Mouse (Mus musculus): ENCODE measurements around the gene Cstf3. TPM values are rescaled to one million over a fixed set of nuclear protein-coding genes. Genes with fewer than 3 reads are reported as not detected.

The Cstf3 gene
- polyA plus RNA-seq, 1 experiment from 2014 or later = 49.1 TPM

- Histone ChIP-seq H3K4me1 (ENCODE audit: control insufficient read depth, insufficient read depth, low read length) (peaks cover 4% of the 10 kb centered on the region; the same call in 1 of the 2 replicates), H3K9ac (ENCODE audit: low read depth, low read length) (no peak overlapping the region), H3K9me3 (ENCODE audit: control insufficient read depth, low read length) (no peaks in the 10 kb centered on the region), H3K27ac (ENCODE audit: low read length) (no peak overlapping the region), H3K4me3 (ENCODE audit: low read length) (no peak overlapping the region), H3K4me2 (ENCODE audit: low read depth, low read length) (no peak overlapping the region), H3K36me3 (ENCODE audit: control insufficient read depth, insufficient read depth, low read length) (no peaks in the 10 kb centered on the region), H3K27me3 (replicated peaks; ENCODE audit: control insufficient read depth, insufficient read depth, low read length) (no peaks in the 10 kb centered on the region)
- WGBS = 42% methylated on average over 15 of the region's 15 CpGs
- no peak for ATAC-seq
These were observed 124.0 kb downstream of the Cstf3 start for GRCm38 (mm10) chr2:104714254-104714691.

Other genes with a start within 250 kb of the Cstf3 start
- 0.10 and 0.12 TPM in 2 replicates for gene D430041D05Rik, start 179.5 kb upstream of the Cstf3 start, polyA plus RNA-seq (2015; fragmentation: Nextera tagmentation; extraction: Ambion mirVana)
- gene Hipk3, start 96.1 kb upstream of the Cstf3 start, polyA plus RNA-seq (2015; fragmentation: Nextera tagmentation; extraction: Ambion mirVana) = 7.6 and 9.7 TPM in 2 replicates
- 21.8 and 24.5 TPM in 2 replicates for gene Tcp11l1, start 121.6 kb downstream of the Cstf3 start, polyA plus RNA-seq (2015; fragmentation: Nextera tagmentation; extraction: Ambion mirVana)
- not detected in 2 replicates for gene Pin1rt1, start 125.9 kb downstream of the Cstf3 start, polyA plus RNA-seq (2015; fragmentation: Nextera tagmentation; extraction: Ambion mirVana)
- 44.7 and 46.7 TPM in 2 replicates for gene Depdc7, start 152.4 kb downstream of the Cstf3 start, polyA plus RNA-seq (2015; fragmentation: Nextera tagmentation; extraction: Ambion mirVana)
- 4.5 and 4.9 TPM in 2 replicates for gene Qser1, start 226.2 kb downstream of the Cstf3 start, polyA plus RNA-seq (2015; fragmentation: Nextera tagmentation; extraction: Ambion mirVana)